Mouse (Mus musculus) embryonic facial prominence, embryonic 11.5 days (tissue): ENCODE data around the gene Ipo5. TPM values are rescaled to one million over a fixed set of nuclear protein-coding genes. Genes with fewer than 3 reads are reported as not detected.

Experiments
- ATAC-seq: fragments of 200-750 bp; cut with Nextera tagmentation; replicated peaks from 2 replicates; pipeline ENCODE4 v1.8.0; 2017; ENCODE audit warnings: low read depth; ENCODE audit not compliant: insufficient number of reproducible peaks, low FRiP score, low TSS enrichment
- DNase-seq: peaks from one replicate; pipeline ENCODE4 v3.0.0-alpha.2; 2015; ENCODE audit warnings: low spot score
- H3K27ac ChIP-seq: fragments of 300-500 bp; sonication (generic); replicated peaks from 2 replicates; pipeline ENCODE4 v1.5.1; 2014; ENCODE audit warnings: mild to moderate bottlenecking, low read depth, low read length, control low read depth
- H3K27me3 ChIP-seq: fragments of 300-500 bp; sonication (generic); 2 replicates; pipeline ENCODE4 v1.6.1; 2014; ENCODE audit warnings: mild to moderate bottlenecking, low read length, moderate library complexity, mixed read lengths; ENCODE audit not compliant: control insufficient read depth, insufficient read depth
- H3K36me3 ChIP-seq: fragments of 300-500 bp; sonication (generic); replicated peaks from 2 replicates; pipeline ENCODE4 v1.6.1; 2014; ENCODE audit warnings: low read depth, mild to moderate bottlenecking, low read length, moderate library complexity, mixed read lengths; ENCODE audit not compliant: control insufficient read depth, insufficient read depth
- H3K4me1 ChIP-seq: fragments of 300-500 bp; sonication (generic); 2 replicates; pipeline ENCODE4 v1.6.1; 2014; ENCODE audit warnings: low read length, mixed read lengths; ENCODE audit not compliant: control insufficient read depth, insufficient read depth
- H3K4me2 ChIP-seq: fragments of 300-500 bp; sonication (generic); 2 replicates; pipeline ENCODE4 v1.6.1; 2014; ENCODE audit warnings: low read depth, mild to moderate bottlenecking, control low read depth, low read length, moderate library complexity
- H3K4me3 ChIP-seq: fragments of 300-500 bp; sonication (generic); 2 replicates; pipeline ENCODE4 v1.5.1; 2014; ENCODE audit warnings: low read depth, low read length, control low read depth
- H3K9ac ChIP-seq: fragments of 300-500 bp; sonication (generic); replicated peaks from 2 replicates; pipeline ENCODE4 v1.6.1; 2014; ENCODE audit warnings: mild to moderate bottlenecking, control low read depth, low read length
- H3K9me3 ChIP-seq: fragments of 300-500 bp; sonication (generic); replicated peaks from 2 replicates; pipeline ENCODE4 v1.6.1; 2016; ENCODE audit warnings: mild to moderate bottlenecking, low read length, inconsistent platforms, mixed read lengths; ENCODE audit not compliant: control insufficient read depth
- WGBS: fragments of 180-500 bp; shearing (Covaris S2); extraction: QIAGEN DNeasy Blood & Tissue Kit; methylation state at CpG from one replicate; pipeline ENCODE4 v1.1.7; 2014; 5-methylcytosine and 5-hydroxymethylcytosine counted together
- polyA plus RNA-seq: library from polyadenylated mRNA; unstranded; fragments of >200 nt; fragmentation: Nextera tagmentation; extraction: Ambion mirVana; gene quantifications from 2 replicates; pipeline ENCODE4 v1.2.1, GENCODE M21; 2014

The Ipo5 gene
- polyA plus RNA-seq, 1 experiment from 2014 or later: 151 TPM

GRCm38 (mm10) chr14:120875144-120875543 is 35.9 kb upstream of the Ipo5 start:
- Histone ChIP-seq H3K27me3 (no peaks in the 10 kb centered on the region), H3K4me2 (no peak overlapping the region), H3K4me1 (no peaks in the 10 kb centered on the region), H3K9ac (no peak overlapping the region), H3K4me3 (no peak overlapping the region), H3K27ac (no peak overlapping the region), H3K9me3 (no peaks in the 10 kb centered on the region), H3K36me3 (no peaks in the 10 kb centered on the region)
- DNase-seq (no peak), ATAC-seq (no peak)
- 76% methylated on average over 9 of the region's 9 CpGs for WGBS

GRCm38 (mm10) chr14:120875811-120876388 is 35.1 kb upstream of the Ipo5 start:
- H3K4me2 ChIP-seq: no peak overlapping the region
- no peaks in the 10 kb centered on the region for H3K27me3 ChIP-seq
- DNase-seq (no peak), ATAC-seq (no peak)
- no peaks in the 10 kb centered on the region for H3K36me3 ChIP-seq
- H3K27ac ChIP-seq: no peak overlapping the region
- no peaks in the 10 kb centered on the region for H3K4me1 ChIP-seq
- H3K9ac ChIP-seq: no peak overlapping the region
- 85% methylated on average over 16 of the region's 16 CpGs for WGBS
- H3K4me3 ChIP-seq: no peak overlapping the region
- no peaks in the 10 kb centered on the region for H3K9me3 ChIP-seq

GRCm38 (mm10) chr14:120877147-120877546 is 33.9 kb upstream of the Ipo5 start:
- 78% methylated on average over 10 of the region's 10 CpGs for WGBS
- H3K9me3 ChIP-seq: no peaks in the 10 kb centered on the region

GRCm38 (mm10) chr14:120879026-120879425 is 32.0 kb upstream of the Ipo5 start:
- no peak for ATAC-seq
- H3K4me3 ChIP-seq: no peak overlapping the region
- DNase-seq: no peak
- H3K27me3 ChIP-seq: no peaks in the 10 kb centered on the region
- H3K9me3 ChIP-seq: no peaks in the 10 kb centered on the region
- no peaks in the 10 kb centered on the region for H3K36me3 ChIP-seq
- WGBS: 89% methylated on average over 2 of the region's 2 CpGs
- H3K4me1 ChIP-seq: no peaks in the 10 kb centered on the region
- no peak overlapping the region for H3K4me2 ChIP-seq
- no peak overlapping the region for H3K9ac ChIP-seq
- no peak overlapping the region for H3K27ac ChIP-seq

More at GRCm38 (mm10) chr14:120877147-120877546, 33.9 kb upstream of the Ipo5 start:
- Histone ChIP-seq H3K9ac (no peak overlapping the region), H3K4me1 (no peaks in the 10 kb centered on the region), H3K4me2 (no peak overlapping the region), H3K27me3 (no peaks in the 10 kb centered on the region), H3K36me3 (no peaks in the 10 kb centered on the region), H3K27ac (no peak overlapping the region), H3K4me3 (no peak overlapping the region)
- DNase-seq (no peak), ATAC-seq (no peak)

- no peaks in the 10 kb centered on the region for H3K9me3 ChIP-seq
- H3K27me3 ChIP-seq: no peaks in the 10 kb centered on the region
- no peak overlapping the region for H3K4me3 ChIP-seq
- H3K36me3 ChIP-seq: no peaks in the 10 kb centered on the region
- no peak overlapping the region for H3K27ac ChIP-seq
- H3K4me2 ChIP-seq: no peak overlapping the region
- DNase-seq (no peak), ATAC-seq (0 out of 2 replicates have a peak, but pooled peaks have one; percentile 68)
- no peak overlapping the region for H3K9ac ChIP-seq
- WGBS: 50% methylated on average over 2 of the region's 5 CpGs
- no peaks in the 10 kb centered on the region for H3K4me1 ChIP-seq
Measured at GRCm38 (mm10) chr14:120880601-120881000, 30.4 kb upstream of the Ipo5 start.

GRCm38 (mm10) chr14:120881054-120881453 is 30.0 kb upstream of the Ipo5 start:
- 89% methylated on average over 9 of the region's 9 CpGs for WGBS
- no peaks in the 10 kb centered on the region for H3K4me1 ChIP-seq
- H3K27me3 ChIP-seq: no peaks in the 10 kb centered on the region
- H3K9ac ChIP-seq: no peak overlapping the region
- H3K4me3 ChIP-seq: no peak overlapping the region
- DNase-seq: no peak
- H3K9me3 ChIP-seq: no peaks in the 10 kb centered on the region
- ATAC-seq: no peak
- no peak overlapping the region for H3K27ac ChIP-seq
- H3K36me3 ChIP-seq: no peaks in the 10 kb centered on the region
- no peak overlapping the region for H3K4me2 ChIP-seq

GRCm38 (mm10) chr14:120888681-120889080 is 22.3 kb upstream of the Ipo5 start:
- no peak overlapping the region for H3K4me2 ChIP-seq
- no peak overlapping the region for H3K27ac ChIP-seq
- no peak for ATAC-seq
- H3K4me1 ChIP-seq: no peaks in the 10 kb centered on the region
- H3K36me3 ChIP-seq: no peaks in the 10 kb centered on the region
- H3K9ac ChIP-seq: no peak overlapping the region
- no peak overlapping the region for H3K4me3 ChIP-seq
- DNase-seq: no peak
- H3K9me3 ChIP-seq: no peaks in the 10 kb centered on the region
- H3K27me3 ChIP-seq: no peaks in the 10 kb centered on the region
- 86% methylated on average over 11 of the region's 11 CpGs for WGBS

GRCm38 (mm10) chr14:120892369-120892768 is 18.7 kb upstream of the Ipo5 start:
- 77% methylated on average over 8 of the region's 8 CpGs for WGBS
- Histone ChIP-seq H3K4me3 (no peak overlapping the region), H3K27me3 (no peaks in the 10 kb centered on the region), H3K4me2 (no peak overlapping the region), H3K4me1 (no peaks in the 10 kb centered on the region), H3K9ac (no peak overlapping the region), H3K9me3 (no peaks in the 10 kb centered on the region), H3K36me3 (no peaks in the 10 kb centered on the region), H3K27ac (no peak overlapping the region)
- DNase-seq (no peak), ATAC-seq (no peak)
